Mouse (Mus musculus): ENCODE data around the gene Slc5a10. TPM values are rescaled to one million over a fixed set of nuclear protein-coding genes. Genes with fewer than 3 reads are reported as not detected.
"Not testable (repeated sequence)": the region's sequence is repeated elsewhere in the genome, so short reads cannot be mapped to it uniquely, and the experiment has no call there.

Gene Slc5a10
- total RNA-seq, 1 experiment from 2014 or later = not detected

- no peak for ATAC-seq (replicated peaks; ENCODE audit: insufficient number of reproducible peaks, low FRiP score, low TSS enrichment, poor library complexity, severe bottlenecking)
These were observed 80.9 kb downstream of the Slc5a10 start for GRCm38 (mm10) chr11:61639601-61640177.

DNA sequence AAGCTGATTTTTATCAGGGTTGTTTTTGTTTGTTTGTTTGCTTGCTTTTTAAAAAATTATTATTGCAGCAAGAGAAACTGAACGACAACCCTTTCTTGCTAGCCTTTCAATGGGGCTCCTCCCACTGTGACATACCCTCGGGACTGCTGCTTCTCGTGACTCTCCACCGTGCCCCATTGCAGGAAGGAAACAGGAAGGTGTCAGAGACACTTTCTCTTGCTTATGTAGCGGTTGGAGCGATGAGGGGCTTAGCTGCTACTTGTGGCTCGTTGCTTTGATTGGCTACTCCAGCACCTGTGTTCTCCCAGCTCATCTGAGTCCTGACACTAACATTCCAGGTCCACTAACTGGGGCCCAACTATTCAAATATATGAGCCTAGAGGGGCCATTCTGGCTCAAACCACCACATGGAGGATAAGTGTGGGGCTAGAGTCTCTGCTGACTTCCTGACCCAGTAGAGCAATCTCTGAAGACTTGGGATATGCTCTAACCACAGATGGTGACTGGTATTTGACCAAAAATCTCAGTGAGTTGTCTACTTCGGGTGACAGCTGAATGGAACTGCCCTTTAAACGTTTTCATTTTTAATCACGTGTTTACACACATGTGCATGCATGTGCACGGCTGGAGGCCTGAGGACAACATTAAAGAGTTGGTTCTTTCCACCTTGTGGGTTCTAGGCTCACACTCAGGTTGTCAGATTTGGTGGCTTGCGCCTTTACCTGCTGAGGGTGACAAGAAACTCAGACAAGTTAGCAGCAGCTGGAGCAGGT, 81.7 kb downstream of the Slc5a10 start:
- ATAC-seq (replicated peaks; ENCODE audit: insufficient number of reproducible peaks, low FRiP score, low TSS enrichment, poor library complexity, severe bottlenecking) = no peak

- no peak for ATAC-seq (replicated peaks; ENCODE audit: insufficient number of reproducible peaks, low FRiP score, low TSS enrichment, poor library complexity, severe bottlenecking)
These were observed 82.8 kb downstream of the Slc5a10 start for GRCm38 (mm10) chr11:61637856-61638255.

DNA sequence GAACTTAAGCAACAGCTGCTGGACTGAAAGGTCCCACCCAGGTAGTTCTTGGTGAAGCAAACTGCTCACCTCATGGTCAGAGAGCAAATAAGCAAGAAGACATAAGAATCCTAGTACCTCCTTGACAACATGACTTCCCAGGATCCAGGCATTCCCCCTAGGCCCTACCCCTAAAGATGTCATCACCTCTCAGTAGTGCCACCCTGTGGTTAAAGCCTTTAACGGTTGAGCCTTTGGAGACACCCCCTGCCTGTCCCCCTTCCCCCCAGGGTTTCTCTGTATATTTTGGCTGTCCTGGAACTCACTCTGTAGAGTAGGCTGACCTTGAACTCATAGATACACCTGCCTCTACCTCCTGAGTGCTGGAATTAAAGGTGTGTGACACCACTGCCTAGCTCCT, 83.2 kb downstream of the Slc5a10 start:
- ATAC-seq (replicated peaks; ENCODE audit: insufficient number of reproducible peaks, low FRiP score, low TSS enrichment, poor library complexity, severe bottlenecking) = no peak

GRCm38 (mm10) chr11:61636309-61636708, 84.3 kb downstream of the Slc5a10 start:
- not testable (repeated sequence) for ATAC-seq (replicated peaks; ENCODE audit: insufficient number of reproducible peaks, low FRiP score, low TSS enrichment, poor library complexity, severe bottlenecking)

DNA sequence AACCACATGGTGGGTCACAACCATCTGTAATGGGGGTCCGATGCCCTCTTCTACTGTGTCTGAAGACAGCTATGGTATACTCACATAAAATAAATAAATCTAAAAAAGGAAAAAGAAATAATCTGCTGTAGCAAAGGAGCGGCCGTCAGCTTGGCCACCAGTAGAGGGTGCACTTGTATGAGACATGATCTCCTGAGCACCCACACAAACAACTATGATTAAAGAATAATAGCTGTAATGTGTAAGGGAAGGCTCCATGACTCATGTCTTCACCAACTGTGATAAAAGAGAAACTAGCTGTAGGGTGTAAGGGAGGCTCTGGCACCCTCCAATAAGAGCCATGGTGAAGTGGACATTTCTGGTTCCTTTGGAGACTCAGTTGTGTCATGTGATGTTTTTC, 91.0 kb downstream of the Slc5a10 start:
- ATAC-seq (replicated peaks; ENCODE audit: insufficient number of reproducible peaks, low FRiP score, low TSS enrichment, poor library complexity, severe bottlenecking) = no peak

DNA sequence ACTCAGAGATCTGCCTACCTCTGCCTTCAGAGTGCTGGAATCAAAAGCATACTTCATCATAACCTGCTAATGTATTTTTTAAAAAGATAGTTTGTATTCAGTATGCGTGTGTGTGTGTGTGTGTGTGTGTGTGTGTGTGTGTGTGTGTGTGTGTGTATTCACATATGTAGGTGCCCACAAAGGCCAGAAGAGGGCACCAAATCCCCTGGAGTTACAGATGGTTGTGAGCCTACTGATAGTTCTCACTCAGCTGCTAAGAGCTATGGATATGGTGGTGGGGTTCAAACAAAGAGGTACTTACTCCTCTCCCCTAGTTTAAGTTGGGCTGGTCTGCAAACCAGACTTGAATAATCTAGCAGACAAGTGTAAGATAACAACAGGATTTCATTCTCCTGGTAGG, 94.1 kb downstream of the Slc5a10 start:
- no peak for ATAC-seq (replicated peaks; ENCODE audit: insufficient number of reproducible peaks, low FRiP score, low TSS enrichment, poor library complexity, severe bottlenecking)

DNA sequence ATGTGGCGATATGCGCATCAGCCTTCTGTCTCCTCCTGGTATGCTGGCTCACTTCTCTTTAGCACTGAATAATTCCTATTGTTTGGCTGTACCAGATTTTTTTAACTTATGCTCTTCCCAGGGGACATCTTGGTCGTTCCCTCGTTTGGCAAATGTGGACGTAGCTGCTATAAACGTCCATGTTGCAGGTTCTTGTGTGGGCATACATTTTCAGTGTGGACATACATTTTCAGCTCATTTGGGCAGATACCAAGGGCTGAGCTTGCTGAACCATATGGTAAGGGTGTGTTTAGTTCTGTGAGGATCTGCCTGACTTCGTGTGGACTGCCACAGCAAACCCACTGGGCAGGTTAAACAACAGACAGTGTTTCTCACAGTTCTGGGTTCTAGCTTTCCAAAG, 95.5 kb downstream of the Slc5a10 start:
- ATAC-seq (replicated peaks; ENCODE audit: insufficient number of reproducible peaks, low FRiP score, low TSS enrichment, poor library complexity, severe bottlenecking) = no peak

Other genes starting within 250 kb of the Slc5a10 start
- not detected in 3 replicates for gene Mfap4, start 235.4 kb downstream of the Slc5a10 start, total RNA-seq (2017)
- gene Mapk7, start 226.4 kb downstream of the Slc5a10 start, total RNA-seq (2017) = 14.7 to 31.5 TPM (median 15.7 TPM) in 3 replicates
- gene B9d1, start 215.7 kb downstream of the Slc5a10 start, total RNA-seq (2017) = not detected in 3 replicates
- 1.7 to 2.5 TPM in 2 of 3 replicates, not detected in the other for gene Epn2, start 141.1 kb downstream of the Slc5a10 start, total RNA-seq (2017)
- gene Grap, start 67.6 kb downstream of the Slc5a10 start, total RNA-seq (2017) = 14.6 to 39.1 TPM (median 19.1 TPM) in 3 replicates
- 0.10 TPM in 1 of 3 replicates, not detected in the others for gene Fam83g, start 36.7 kb downstream of the Slc5a10 start, total RNA-seq (2017)
- gene Prpsap2, start 41.3 kb upstream of the Slc5a10 start, total RNA-seq (2017) = 40.0 to 51.1 TPM (median 48.5 TPM) in 3 replicates
- 17.3 to 41.0 TPM (median 19.7 TPM) in 3 replicates for gene Ulk2, start 134.2 kb upstream of the Slc5a10 start, total RNA-seq (2017)
- 35.7 to 65.4 TPM (median 59.7 TPM) in 3 replicates for gene Akap10, start 209.4 kb upstream of the Slc5a10 start, total RNA-seq (2017)
- gene Specc1, start 235.9 kb upstream of the Slc5a10 start, total RNA-seq (2017) = 37.8 to 63.9 TPM (median 41.1 TPM) in 3 replicates

Data from monocyte, adult 5-6 weeks (primary cell).